Mouse (Mus musculus): ENCODE results near the gene Gstp1.

GRCm38 (mm10) chr19:4036327-4037045, 1.3 kb downstream of the Gstp1 start:
- TF ChIP-seq POLR2A (IDR thresholded peaks at IDR 0.05; ENCODE audit: low read depth, low read length) (no peak), CTCF (IDR thresholded peaks at IDR 0.05; ENCODE audit: borderline replicate concordance, insufficient read depth, low read length) (no peak)
